Mouse (Mus musculus): Measurements from ENCODE around the gene Rab27a.

Rab27a gene

DNA sequence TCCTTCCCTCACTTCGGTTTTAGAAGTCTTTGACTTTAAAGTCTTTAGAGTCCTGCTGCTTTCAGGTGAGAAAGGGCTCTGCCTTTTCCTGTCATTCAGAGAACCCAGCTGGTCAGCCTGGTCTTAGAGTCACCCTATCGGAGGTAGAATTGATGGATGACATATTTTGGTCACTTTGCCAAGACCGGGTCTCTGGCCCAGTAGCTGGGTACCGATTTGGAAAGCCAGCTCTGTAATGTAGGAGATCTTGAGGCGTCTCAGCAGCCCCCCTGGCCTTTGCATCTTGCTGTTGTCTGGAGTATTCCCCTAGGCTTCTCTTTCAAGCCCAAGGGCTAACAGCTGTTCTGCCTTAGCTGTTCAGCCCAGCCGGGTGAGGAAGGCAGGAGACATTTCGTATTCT is 550 bp downstream of the Rab27a start:
- in situ Hi-C loops (cut with MboI; ENCODE audit: unreplicated experiment in 2 of 2), result loop anchor here in 1 of 2 experiments (5.0 kb wide), 1 partner anchor 42 kb away; no protein-coding TSS in a partner anchor

DNA sequence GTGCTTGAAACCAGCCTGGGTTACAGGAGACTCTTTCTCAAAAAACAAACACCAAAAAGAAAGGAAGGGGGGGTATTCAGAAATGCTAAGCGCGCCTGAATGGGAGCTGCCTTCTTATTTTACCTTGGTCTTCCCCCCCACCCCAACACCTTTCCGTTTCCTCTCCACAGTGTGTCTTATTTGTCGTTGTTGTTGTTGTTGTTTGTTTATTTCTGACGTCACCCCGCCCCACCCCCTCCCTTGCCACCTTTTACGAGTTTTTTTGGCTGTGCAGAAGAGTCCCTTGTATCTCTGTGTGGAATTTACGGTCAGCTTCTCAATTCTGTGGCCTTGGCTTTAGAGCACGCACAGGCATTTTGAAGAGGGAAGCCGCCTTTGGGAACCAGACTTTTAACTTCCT is 1.1 kb downstream of the Rab27a start:
- in situ Hi-C loops (cut with MboI; ENCODE audit: unreplicated experiment in 2 of 2), result loop anchor here in 1 of 2 experiments (5.0 kb wide), 1 partner anchor 42 kb away; no protein-coding TSS in a partner anchor

DNA sequence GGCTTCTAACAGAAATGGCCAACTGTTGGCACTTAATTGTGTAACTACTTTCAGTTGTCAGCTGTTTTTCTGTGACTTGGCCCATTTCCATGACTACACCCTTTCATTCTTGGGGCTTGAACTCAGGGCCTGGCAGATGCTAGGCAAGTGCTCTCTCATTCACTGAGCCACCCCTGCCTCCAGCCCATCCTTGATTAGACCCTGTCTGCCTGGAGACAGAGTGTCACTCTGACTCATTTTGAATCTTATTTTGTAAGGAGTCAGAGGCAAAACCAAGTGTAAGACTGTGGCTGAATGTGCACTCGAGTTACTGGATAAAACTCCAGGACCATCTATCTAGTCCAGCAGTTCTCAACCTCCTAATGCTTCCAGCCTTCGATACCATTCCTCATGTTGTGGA is 3.3 kb downstream of the Rab27a start:
- in situ Hi-C loops (cut with MboI; ENCODE audit: unreplicated experiment in 2 of 2), result loop anchor here in 1 of 2 experiments (5.0 kb wide), 1 partner anchor 39 kb away; no protein-coding TSS in a partner anchor

DNA sequence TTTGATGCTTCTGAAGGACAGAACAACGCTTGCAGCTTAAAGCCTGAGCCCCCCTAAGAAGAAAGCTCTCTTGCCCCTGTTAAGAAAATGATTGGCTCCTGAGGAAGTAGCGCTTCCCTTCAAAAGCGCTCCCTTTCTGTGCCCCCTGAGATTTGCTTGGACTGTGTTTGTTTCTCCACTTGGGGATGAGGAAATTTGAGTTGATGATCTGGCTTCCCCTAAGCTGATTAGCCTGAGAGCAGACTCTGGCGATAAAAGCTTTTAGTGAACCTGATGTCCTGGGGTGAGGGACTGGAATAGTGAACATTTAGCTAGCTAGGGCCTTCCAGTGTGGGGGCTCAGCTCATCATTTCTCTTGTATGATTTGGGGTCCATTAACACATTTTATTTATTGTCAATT is 4.3 kb downstream of the Rab27a start:
- in situ Hi-C loops (cut with MboI; ENCODE audit: unreplicated experiment in 2 of 2), result loop anchor here in 1 of 2 experiments (5.0 kb wide), 1 partner anchor 38 kb away; no protein-coding TSS in a partner anchor

DNA sequence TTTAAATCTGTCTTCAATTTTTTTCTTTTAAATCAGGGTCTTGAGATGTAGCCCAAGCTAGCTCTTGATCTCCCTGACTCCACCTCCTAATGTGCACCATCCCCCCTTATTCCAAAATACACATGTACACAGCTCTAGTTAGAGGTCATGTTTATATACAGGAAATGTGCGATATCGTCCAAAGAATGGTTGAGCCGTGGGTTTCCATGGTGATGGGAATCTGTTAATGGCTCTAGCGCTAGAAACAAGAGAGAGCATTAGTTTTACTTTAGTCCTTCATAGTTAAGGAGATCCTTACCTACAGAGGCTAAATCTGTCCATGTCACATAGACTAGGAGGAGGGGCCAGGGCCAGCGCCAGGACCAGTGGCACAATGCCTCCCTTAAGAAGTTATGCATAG is 5.2 kb downstream of the Rab27a start:
- in situ Hi-C loops (cut with MboI; ENCODE audit: unreplicated experiment in 2 of 2), result loop anchor here in 1 of 2 experiments (5.0 kb wide), 1 partner anchor 37 kb away; no protein-coding TSS in a partner anchor

DNA sequence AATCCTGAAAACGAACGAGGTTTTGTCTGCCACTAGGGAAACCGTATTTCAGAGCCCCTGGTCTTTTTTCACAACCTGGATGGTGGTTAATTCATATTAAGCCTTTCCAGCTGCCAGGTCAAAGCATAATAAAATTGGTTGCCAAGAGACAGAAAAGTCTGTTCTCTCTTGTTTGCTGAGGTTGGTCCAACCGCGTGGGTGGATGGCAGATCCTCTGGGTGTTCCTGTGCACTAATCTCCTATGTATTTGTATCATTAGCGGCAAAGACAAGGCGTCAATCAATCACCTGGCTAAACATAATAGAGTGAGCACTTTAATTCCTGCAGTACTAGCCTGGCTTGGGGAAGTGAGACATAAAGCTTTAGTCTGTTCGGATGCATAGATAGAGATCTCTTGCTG is 6.0 kb downstream of the Rab27a start:
- in situ Hi-C loops (cut with MboI; ENCODE audit: unreplicated experiment in 2 of 2), result no loop called here

DNA sequence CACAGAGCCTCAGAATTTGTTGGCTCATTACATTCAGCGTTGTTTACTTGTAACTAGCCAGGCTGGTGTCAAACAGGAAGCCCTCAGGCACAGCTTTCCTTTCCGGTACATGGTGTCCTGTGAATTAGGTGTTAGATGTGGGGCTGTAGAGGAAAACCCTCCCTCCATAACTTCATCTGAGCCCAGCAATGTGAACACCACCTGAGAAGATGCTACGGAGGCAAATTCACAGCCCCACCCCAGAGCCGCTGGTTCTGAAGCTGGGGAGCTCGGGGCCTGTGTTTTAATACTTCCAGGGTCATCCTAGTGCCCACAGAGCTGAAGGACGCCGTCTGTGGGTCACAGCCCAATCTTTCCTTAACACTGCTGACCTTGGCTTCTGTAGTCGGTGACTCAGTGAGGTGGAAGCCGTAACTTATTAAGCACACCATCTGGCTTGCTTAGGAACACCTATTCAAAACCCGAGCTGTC is 10.8 kb downstream of the Rab27a start:
- in situ Hi-C loops (cut with MboI; ENCODE audit: unreplicated experiment in 2 of 2), result no loop called here

DNA sequence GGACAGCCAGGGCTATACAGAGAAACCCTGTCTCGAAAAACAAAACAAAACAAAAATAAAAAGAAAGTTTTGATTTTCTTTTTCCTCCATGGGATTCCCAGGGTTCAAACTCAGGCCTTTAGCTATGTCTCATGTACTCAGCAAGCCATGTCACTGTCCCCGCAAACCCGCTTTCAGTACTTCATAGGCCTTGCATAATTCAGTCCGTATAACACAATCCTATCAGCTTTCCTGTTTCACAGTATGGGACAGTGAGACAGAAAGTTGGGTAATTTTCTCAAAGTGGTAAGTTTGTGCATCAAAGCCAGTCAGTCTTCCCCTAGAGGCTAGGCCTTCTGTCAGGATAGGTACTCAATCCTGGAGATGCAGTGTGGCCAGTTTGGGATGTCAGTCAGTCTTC is 14.6 kb downstream of the Rab27a start:
- in situ Hi-C loops (cut with MboI; ENCODE audit: unreplicated experiment in 2 of 2), result no loop called here

DNA sequence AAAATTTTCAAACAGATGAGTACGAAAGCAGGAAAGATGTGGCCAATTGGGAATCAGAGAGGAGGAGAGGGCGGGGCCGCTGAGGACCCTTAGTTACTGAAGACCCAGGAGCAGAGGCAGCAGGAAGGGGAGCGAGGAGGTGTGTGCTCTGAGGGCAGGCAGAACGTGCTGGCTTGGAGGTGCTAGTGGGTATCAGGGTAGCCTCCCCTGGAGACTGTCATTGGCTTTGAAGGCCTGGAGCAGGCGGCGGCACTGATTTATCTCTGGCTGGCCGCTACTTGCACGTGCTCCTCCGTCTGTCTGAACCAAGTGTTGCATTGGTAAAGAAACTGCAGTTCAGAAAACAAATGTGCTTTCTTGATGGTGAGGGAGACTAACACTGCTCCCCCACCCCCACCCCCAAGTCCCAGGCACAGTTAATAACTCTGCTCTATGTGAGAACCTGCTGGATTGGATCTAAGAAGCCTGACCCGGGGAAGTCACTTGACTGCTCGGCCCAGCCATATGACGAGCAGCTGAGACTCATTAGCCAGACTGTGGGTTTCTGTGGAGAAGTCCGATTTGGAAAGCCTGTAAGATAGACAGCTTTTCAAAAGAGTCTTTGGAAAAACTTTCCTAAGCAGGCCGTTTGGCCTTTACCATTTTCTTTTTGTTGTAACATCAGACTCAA is 19.1 kb downstream of the Rab27a start:
- in situ Hi-C loops (cut with MboI; ENCODE audit: unreplicated experiment in 2 of 2), result no loop called here

DNA sequence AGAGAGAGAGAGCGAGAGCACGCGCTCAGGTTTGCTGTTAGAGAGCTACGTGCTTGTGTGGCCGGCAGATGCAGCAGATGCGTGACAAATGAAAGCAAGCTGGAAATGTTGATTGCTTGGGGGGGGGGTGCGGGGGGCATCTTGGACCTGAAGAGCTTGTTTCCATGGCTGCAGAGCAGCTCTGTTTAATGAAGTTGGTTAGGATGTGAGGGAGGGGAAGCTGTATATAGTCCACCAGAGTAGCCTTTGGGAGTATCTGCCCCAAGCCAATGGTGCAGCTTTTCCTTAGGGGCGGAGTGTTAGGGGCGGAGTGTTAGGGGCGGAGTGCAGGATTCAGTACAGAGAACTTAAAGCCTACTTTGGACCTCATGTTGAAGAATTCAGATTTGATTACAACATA is 22.4 kb downstream of the Rab27a start:
- in situ Hi-C loops (cut with MboI; ENCODE audit: unreplicated experiment in 2 of 2), result no loop called here

DNA sequence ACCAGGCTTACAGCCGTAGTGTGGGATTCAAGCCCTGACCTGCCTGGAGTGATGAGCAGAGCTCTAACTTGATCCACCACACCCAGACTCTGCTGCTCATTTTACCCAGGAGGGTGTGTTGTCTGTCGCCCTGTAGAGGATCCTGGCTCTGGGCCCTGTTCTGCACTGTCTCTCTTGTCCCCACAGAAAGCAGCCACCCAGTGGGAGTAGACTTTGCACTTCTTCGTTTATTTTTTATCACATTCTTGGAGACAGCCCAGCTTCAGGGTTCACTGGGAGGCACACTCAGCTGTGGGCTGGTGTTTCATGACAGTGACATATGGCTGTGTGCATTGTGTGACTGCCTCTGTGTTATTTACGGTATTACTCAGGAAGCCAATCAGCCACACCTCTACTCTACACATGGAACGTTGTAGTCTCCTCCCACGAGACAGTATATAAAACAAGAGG is 23.6 kb downstream of the Rab27a start:
- in situ Hi-C loops (cut with MboI; ENCODE audit: unreplicated experiment in 2 of 2), result no loop called here

DNA sequence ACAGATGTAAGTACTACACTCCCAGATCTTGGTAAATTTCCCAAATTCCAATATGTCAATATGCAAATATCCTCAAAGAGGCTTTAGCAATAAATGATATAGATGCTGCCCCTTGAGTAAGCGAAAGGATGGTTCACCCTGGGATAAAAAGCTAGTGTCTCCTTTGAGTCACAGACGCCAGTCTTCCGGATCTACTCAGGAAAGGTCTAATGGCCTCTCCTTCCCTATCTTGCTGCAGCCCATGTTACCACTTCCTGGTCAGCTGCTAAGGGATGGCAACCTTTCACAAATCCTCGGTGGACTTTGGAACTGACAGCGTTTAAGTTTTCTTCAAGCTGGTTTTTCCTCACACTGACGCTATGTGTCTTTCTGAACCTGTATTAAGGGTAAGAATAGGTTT is 24.0 kb downstream of the Rab27a start:
- in situ Hi-C loops (cut with MboI; ENCODE audit: unreplicated experiment in 2 of 2), result no loop called here

DNA sequence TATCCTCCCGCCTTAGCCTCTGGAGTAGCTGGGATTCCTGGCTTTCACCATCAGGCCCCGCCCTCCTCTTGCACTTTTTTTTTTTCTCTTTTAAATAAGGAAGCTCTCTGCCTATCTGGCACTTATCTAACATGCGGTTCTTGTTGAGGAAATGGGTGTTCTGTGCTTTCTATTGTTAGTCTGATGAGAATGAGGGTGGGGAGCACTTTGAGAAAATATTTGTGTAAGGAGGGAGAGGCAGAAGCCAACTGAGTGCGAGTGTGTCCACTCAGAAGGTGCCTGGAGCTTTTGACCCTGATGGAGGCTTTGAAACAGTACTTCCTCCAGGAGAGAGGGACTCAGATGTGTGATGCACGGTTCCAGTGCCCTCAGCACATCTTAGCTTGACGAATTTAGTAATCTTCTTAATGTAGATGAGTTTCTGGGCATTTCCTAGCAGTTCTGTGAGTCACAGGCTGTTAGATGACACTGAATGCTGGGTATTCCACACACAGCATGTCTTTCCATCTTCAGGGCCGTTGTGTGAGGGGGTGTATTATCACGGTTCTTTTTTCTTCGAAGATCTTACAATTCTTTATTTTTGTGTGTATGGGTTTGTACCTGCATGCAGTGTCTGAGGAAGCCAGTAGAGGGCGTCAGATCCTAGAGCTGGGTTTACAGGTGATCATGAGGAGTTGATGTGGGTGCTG is 26.5 kb downstream of the Rab27a start:
- in situ Hi-C loops (cut with MboI; ENCODE audit: unreplicated experiment in 2 of 2), result no loop called here

DNA sequence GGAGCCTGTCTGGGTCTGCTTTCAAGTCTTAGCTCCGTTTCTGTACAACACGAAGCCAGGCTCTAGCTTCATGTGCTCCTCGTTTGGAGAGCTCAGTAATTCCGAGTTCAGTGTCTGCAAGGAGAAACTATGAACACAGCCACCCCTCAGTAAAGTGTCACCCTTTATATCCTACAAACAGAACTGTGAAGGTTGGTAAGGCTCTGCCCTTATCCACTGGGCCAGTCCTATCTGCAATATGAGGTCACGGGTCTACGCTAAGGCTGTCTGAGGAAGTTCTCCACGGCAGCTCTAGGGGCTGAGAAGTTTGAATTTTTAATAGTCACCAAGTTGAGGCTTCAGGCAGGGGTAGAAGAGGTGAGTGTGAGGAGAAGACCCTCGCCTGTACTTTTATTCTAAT is 27.8 kb downstream of the Rab27a start:
- in situ Hi-C loops (cut with MboI; ENCODE audit: unreplicated experiment in 2 of 2), result no loop called here

DNA sequence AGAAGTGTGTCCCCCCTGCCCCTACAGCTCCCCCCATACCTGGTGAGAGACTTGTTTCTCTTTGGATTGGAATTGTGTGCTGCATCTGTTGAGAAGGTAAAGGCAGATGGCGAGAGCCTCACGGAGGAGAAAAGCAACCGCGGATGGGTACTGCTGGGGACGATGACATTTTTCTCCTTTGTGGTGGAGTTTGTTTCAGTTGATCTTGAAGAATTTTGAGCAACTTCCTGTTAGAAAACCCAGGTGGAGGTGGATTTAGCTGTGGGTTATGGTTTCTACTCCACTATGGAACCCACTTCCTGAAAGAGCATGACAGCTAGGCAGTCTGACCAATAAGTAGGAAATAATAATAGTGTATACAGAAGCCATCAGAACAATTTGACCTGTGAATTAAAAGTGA is 28.5 kb downstream of the Rab27a start:
- in situ Hi-C loops (cut with MboI; ENCODE audit: unreplicated experiment in 2 of 2), result no loop called here

DNA sequence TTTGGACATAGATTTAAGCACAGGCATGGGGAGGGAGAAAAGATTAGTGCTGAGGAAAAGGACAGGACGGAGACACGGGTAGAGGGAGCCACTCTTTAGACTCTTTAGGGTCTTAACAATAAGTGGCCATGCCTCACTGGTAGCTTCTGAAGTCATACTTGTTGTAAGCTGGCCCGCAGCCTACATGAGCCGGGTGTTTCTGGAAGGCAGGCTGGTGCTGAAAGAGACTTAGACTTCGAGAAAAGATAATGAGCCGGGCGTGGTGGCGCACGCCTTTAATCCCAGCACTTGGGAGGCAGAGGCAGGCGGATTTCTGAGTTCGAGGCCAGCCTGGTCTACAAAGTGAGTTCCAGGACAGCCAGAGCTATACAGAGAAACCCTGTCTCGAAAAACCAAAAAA is 34.7 kb downstream of the Rab27a start:
- in situ Hi-C loops (cut with MboI; ENCODE audit: unreplicated experiment in 2 of 2), result loop anchor here in 1 of 2 experiments (25.0 kb wide), 1 partner anchor 317 kb away; no protein-coding TSS in a partner anchor

DNA sequence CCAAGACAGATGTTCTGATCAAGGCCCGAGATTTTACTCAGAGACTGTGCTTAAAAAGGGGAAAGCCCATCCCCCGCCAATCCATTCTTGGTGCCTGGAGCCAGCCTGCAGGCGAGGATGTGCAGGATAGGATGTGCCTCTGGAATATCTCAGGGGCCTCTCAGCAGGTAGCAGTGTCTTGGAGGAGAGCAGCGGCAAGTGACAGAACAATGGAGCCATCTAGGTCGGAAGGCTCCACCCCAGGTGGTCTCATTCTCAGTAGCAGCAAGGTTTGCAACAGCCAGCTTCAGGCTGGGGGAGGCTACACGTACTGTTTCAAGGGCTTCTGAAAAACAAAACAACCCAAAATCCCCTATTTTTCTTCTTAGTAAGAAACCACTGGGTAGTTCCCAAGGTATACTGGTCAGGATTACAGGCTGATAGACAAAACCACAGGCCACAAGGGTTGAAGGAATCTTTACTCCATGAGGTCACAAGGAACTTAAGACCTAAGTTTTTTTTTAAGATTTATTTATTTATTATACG is 35.2 kb downstream of the Rab27a start:
- in situ Hi-C loops (cut with MboI; ENCODE audit: unreplicated experiment in 2 of 2), result loop anchor here in 1 of 2 experiments (25.0 kb wide), 1 partner anchor 318 kb away; no protein-coding TSS in a partner anchor

DNA sequence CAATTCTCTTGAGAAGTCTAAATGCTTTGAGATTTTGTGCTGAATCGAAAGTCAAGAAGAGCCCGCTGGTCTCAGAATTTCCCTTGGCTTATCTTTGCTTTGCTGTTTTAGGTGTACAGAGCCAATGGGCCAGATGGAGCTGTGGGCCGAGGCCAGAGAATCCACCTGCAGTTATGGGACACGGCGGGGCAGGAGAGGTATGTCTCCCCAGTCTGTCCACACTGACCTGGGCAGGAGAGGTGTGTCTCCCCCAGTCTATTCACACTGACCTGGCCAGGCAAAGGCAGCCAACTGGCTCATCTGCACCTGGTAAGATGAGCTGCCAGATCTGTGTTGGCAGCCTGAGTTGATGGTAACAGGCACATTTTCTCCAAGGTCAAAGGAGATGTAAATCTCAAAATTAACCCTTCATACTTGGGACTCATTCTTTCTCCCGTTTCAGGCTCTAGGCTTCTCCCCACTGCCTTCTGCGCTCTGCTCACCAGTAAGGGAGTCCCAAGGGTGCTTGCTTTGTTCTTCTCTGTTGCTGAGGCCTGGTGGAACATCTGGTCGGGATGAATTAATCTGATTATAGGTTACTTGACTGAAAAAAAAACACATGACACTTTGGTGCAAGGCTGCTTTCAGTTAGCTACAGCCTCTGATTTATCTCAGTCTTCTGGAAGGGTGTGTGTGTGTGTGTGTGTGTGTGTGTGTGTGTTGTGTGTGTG is 37.8 kb downstream of the Rab27a start:
- in situ Hi-C loops (cut with MboI; ENCODE audit: unreplicated experiment in 2 of 2), result loop anchor here in 1 of 2 experiments (25.0 kb wide), 1 partner anchor 320 kb away; no protein-coding TSS in a partner anchor

DNA sequence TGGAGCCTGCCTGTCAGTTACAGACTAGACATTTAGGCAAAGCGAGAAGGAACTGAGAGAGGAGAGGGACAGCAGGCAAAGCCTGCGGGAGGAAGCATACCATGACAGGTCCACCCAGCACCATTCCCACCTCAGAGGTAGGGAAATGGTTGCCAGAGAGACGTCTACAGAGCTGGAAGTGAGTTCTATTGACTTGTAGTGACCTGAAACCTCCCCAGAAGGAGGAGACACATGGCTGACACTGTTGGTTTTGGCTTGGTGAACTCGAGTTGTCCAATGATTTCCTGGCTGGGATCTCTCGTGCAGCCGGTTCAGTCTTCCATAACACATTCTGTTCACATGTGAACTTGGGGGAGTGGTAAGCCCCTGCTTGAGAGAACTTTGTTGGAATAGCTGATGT is 39.3 kb downstream of the Rab27a start:
- in situ Hi-C loops (cut with MboI; ENCODE audit: unreplicated experiment in 2 of 2), result loop anchor here in 1 of 2 experiments (25.0 kb wide), 1 partner anchor 322 kb away; no protein-coding TSS in a partner anchor

DNA sequence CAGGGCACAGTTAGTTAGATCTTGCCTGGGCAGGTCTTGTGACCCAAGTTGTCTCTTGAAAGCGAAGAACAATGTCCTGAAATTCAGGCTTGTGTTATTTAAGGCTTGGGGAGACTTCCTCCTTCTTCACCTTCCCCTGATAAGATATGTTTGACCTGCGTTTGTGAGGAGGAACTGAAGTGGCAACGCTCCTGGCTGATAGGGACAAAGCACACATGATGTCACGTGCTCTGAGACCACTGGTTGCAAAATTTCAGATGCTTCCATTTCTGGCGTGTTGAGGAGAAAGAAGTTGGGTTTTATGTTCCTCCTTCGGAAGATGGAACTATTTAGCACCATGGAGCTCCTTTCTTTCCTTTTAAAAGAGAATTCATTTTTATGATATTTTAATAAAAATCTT is 41.2 kb downstream of the Rab27a start:
- in situ Hi-C loops (cut with MboI; ENCODE audit: unreplicated experiment in 2 of 2), result loop anchor here (5.0 to 25.0 kb wide), 2 partner anchors 39 to 324 kb away; no protein-coding TSS in a partner anchor

Measured in v-Abl transformed pro-B cells (cell line).